Mouse (Mus musculus) intestine, postnatal 0 days (tissue): ENCODE results near the gene Dst. TPM values are rescaled to one million over a fixed set of nuclear protein-coding genes. Genes with fewer than 3 reads are reported as not detected.
A peak's percentile ranks its signal among the peaks of the same experiment; 100 is the strongest.

Experiments used
- ATAC-seq: fragments of 200-750 bp; cut with Nextera tagmentation; 2 replicates; pipeline ENCODE4 v1.8.0; 2017; ENCODE audit warnings: mild to moderate bottlenecking, moderate TSS enrichment, moderate library complexity
- H3K27ac ChIP-seq: fragments of 300-500 bp; sonication (generic); 2 replicates; pipeline ENCODE4 v1.5.1; 2014; ENCODE audit warnings: mild to moderate bottlenecking, low read depth, low read length, moderate library complexity
- H3K27me3 ChIP-seq: fragments of 300-500 bp; sonication (generic); replicated peaks from 2 replicates; pipeline ENCODE4 v1.6.1; 2014; ENCODE audit warnings: low read length, mixed read lengths; ENCODE audit not compliant: control insufficient read depth, insufficient read depth
- H3K36me3 ChIP-seq: fragments of 300-500 bp; sonication (generic); 2 replicates; pipeline ENCODE4 v1.6.1; 2014; ENCODE audit warnings: mild to moderate bottlenecking, moderate library complexity; ENCODE audit not compliant: control insufficient read depth, insufficient read depth
- H3K4me1 ChIP-seq: fragments of 300-500 bp; sonication (generic); replicated peaks from 2 replicates; pipeline ENCODE4 v1.6.1; 2014; ENCODE audit warnings: antibody characterized with exemption, low read length, mixed read lengths; ENCODE audit not compliant: control insufficient read depth, insufficient read depth
- H3K4me2 ChIP-seq: fragments of 300-500 bp; sonication (generic); replicated peaks from 2 replicates; pipeline ENCODE4 v1.6.1; 2014; ENCODE audit warnings: low read depth, mild to moderate bottlenecking, moderate library complexity
- H3K4me3 ChIP-seq: fragments of 300-500 bp; sonication (generic); 2 replicates; pipeline ENCODE4 v1.5.1; 2014; ENCODE audit warnings: low read depth, low read length
- H3K9ac ChIP-seq: fragments of 300-500 bp; sonication (generic); 2 replicates; pipeline ENCODE4 v1.6.1; 2014; ENCODE audit warnings: mild to moderate bottlenecking, low read depth, low read length
- H3K9me3 ChIP-seq: fragments of 300-500 bp; sonication (generic); 2 replicates; pipeline ENCODE4 v1.6.1; 2016; ENCODE audit warnings: mixed run types; ENCODE audit not compliant: control insufficient read depth
- CTCF ChIP-seq: sonication (generic); IDR thresholded peaks from 2 replicates; pipeline ENCODE4 v1.5.1; 2016; ENCODE audit warnings: low read depth, mild to moderate bottlenecking, control low read depth, antibody characterized with exemption, moderate library complexity
- WGBS: fragments of 180-500 bp; shearing (Covaris S2); extraction: QIAGEN DNeasy Blood & Tissue Kit; methylation state at CpG from one replicate; pipeline ENCODE4 v1.1.7; 2014; 5-methylcytosine and 5-hydroxymethylcytosine counted together
- polyA plus RNA-seq: library from polyadenylated mRNA; unstranded; fragments of >200 nt; fragmentation: Nextera tagmentation; extraction: Ambion mirVana; gene quantifications from 2 replicates; pipeline ENCODE4 v1.2.1, GENCODE M21; 2015

Dst gene
- polyA plus RNA-seq, 1 experiment from 2014 or later: 19.0 TPM

GRCm38 (mm10) chr1:34186033-34186432, 278.0 kb downstream of the Dst start:
- no peak overlapping the region for H3K4me2 ChIP-seq
- H3K4me3 ChIP-seq: no peak overlapping the region
- TF ChIP-seq CTCF: no peak
- H3K36me3 ChIP-seq: peaks cover 27% of the 10 kb centered on the region
- 88% methylated on average over 6 of the region's 6 CpGs for WGBS
- no peaks in the 10 kb centered on the region for H3K9me3 ChIP-seq
- no peak overlapping the region for H3K27ac ChIP-seq
- H3K4me1 ChIP-seq: no peaks in the 10 kb centered on the region
- ATAC-seq: no peak
- no peaks in the 10 kb centered on the region for H3K27me3 ChIP-seq
- no peak overlapping the region for H3K9ac ChIP-seq

GRCm38 (mm10) chr1:34187501-34187900, 279.5 kb downstream of the Dst start:
- no peak for TF ChIP-seq CTCF
- 84% methylated on average over 5 of the region's 5 CpGs for WGBS

DNA sequence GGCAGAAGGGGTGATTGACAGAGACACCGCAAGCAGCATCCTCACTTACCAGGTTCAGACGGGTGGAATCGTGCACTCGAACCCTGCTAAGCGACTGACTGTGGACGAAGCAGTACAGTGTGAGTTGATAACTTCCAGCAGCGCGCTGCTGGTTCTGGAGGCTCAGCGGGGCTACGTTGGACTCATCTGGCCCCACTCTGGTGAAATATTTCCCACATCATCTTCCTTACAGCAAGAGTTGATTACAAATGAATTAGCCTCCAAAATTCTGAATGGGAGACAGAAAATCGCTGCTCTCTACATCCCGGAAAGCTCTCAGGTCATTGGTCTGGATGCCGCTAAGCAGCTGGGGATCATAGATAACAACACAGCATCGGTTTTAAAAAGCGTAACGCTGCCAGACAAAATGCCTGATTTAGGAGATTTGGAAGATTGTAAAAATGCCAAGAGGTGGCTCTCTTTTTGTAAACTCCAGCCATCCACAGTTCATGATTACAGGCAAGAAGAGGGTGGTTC, 280.8 kb downstream of the Dst start:
- H3K4me1 ChIP-seq: no peaks in the 10 kb centered on the region
- peaks cover 36% of the 10 kb centered on the region for H3K36me3 ChIP-seq
- no peak overlapping the region for H3K4me2 ChIP-seq
- no peak for TF ChIP-seq CTCF
- no peaks in the 10 kb centered on the region for H3K9me3 ChIP-seq
- H3K4me3 ChIP-seq: no peak overlapping the region
- WGBS: 84% methylated on average over 16 of the region's 16 CpGs
- no peak for ATAC-seq
- no peak overlapping the region for H3K9ac ChIP-seq
- H3K27me3 ChIP-seq: no peaks in the 10 kb centered on the region
- no peak overlapping the region for H3K27ac ChIP-seq

More at GRCm38 (mm10) chr1:34187501-34187900, 279.5 kb downstream of the Dst start:
- H3K27ac ChIP-seq: no peak overlapping the region
- peaks cover 34% of the 10 kb centered on the region for H3K36me3 ChIP-seq
- H3K9me3 ChIP-seq: no peaks in the 10 kb centered on the region
- no peak overlapping the region for H3K4me2 ChIP-seq
- no peak for ATAC-seq
- H3K9ac ChIP-seq: no peak overlapping the region
- H3K4me1 ChIP-seq: no peaks in the 10 kb centered on the region
- no peaks in the 10 kb centered on the region for H3K27me3 ChIP-seq
- no peak overlapping the region for H3K4me3 ChIP-seq

- no peak overlapping the region for H3K9ac ChIP-seq
- H3K4me2 ChIP-seq: no peak overlapping the region
- TF ChIP-seq CTCF: no peak
- H3K27me3 ChIP-seq: no peaks in the 10 kb centered on the region
- H3K36me3 ChIP-seq: peaks cover 39% of the 10 kb centered on the region
- no peak for ATAC-seq
- no peaks in the 10 kb centered on the region for H3K4me1 ChIP-seq
- no peak overlapping the region for H3K27ac ChIP-seq
- no peaks in the 10 kb centered on the region for H3K9me3 ChIP-seq
- WGBS: 82% methylated on average over 14 of the region's 14 CpGs
- H3K4me3 ChIP-seq: no peak overlapping the region
Observed at GRCm38 (mm10) chr1:34189318-34189717, 281.3 kb downstream of the Dst start.

GRCm38 (mm10) chr1:34189970-34190369, 281.9 kb downstream of the Dst start:
- TF ChIP-seq CTCF: peak; percentile 71
- Histone ChIP-seq H3K4me2 (no peak overlapping the region), H3K27me3 (no peaks in the 10 kb centered on the region), H3K36me3 (peaks cover 42% of the 10 kb centered on the region), H3K9ac (no peak overlapping the region), H3K4me3 (no peak overlapping the region), H3K9me3 (no peaks in the 10 kb centered on the region), H3K27ac (no peak overlapping the region), H3K4me1 (no peaks in the 10 kb centered on the region)
- WGBS: 63% methylated on average over 7 of the region's 7 CpGs
- peak; percentile 25; the same call in 1 of the 2 replicates for ATAC-seq

GRCm38 (mm10) chr1:34192174-34192573, 284.1 kb downstream of the Dst start:
- 87% methylated on average over 17 of the region's 17 CpGs for WGBS
- H3K36me3 ChIP-seq: peaks cover 42% of the 10 kb centered on the region
- H3K4me2 ChIP-seq: no peak overlapping the region
- no peaks in the 10 kb centered on the region for H3K9me3 ChIP-seq
- H3K27ac ChIP-seq: no peak overlapping the region
- H3K4me3 ChIP-seq: no peak overlapping the region
- no peak for TF ChIP-seq CTCF
- H3K27me3 ChIP-seq: no peaks in the 10 kb centered on the region
- H3K9ac ChIP-seq: no peak overlapping the region
- H3K4me1 ChIP-seq: no peaks in the 10 kb centered on the region
- no peak for ATAC-seq

DNA sequence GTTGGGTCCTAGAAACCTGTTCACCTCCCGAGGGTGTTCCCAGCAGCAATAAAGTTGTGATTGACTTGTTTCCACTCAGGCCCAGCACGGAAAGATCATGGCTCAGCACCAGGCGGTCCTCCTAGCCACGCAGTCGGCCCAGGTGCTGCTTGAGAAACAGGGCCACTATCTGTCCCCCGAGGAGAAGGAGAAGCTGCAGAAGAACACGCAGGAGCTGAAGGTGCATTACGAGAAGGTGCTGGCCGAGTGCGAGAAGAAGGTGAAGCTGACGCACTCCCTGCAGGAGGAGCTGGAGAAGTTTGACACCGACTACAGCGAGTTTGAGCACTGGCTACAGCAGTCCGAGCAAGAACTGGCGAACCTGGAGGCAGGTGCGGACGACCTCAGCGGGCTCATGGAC, 292.8 kb downstream of the Dst start:
- H3K27ac ChIP-seq: no peak overlapping the region
- H3K27me3 ChIP-seq: no peaks in the 10 kb centered on the region
- no peak overlapping the region for H3K4me2 ChIP-seq
- H3K4me3 ChIP-seq: no peak overlapping the region
- ATAC-seq: no peak
- TF ChIP-seq CTCF: no peak
- no peaks in the 10 kb centered on the region for H3K9me3 ChIP-seq
- 88% methylated on average over 18 of the region's 18 CpGs for WGBS
- peaks cover 65% of the 10 kb centered on the region for H3K36me3 ChIP-seq
- H3K4me1 ChIP-seq: no peaks in the 10 kb centered on the region
- no peak overlapping the region for H3K9ac ChIP-seq
